Mouse (Mus musculus) thymus, adult 2 months (tissue): Measurements from ENCODE around the gene Cyp51.

Source experiments
- CTCF ChIP-seq: fragments of 200-500 bp; IDR thresholded peaks from 2 replicates; pipeline ENCODE4 v1.5.1; 2012; ENCODE audit warnings: mild to moderate bottlenecking, control low read depth, low read length, moderate library complexity, borderline replicate concordance; ENCODE audit not compliant: control insufficient read depth, poor library complexity, insufficient read depth; ENCODE audit errors: extremely low read depth
- POLR2A ChIP-seq: fragments of 200-500 bp; IDR thresholded peaks from 2 replicates; pipeline ENCODE4 v1.6.1; 2012; ENCODE audit warnings: mild to moderate bottlenecking, low read length, control low read depth, moderate library complexity; ENCODE audit not compliant: control insufficient read depth, poor library complexity, insufficient read depth; ENCODE audit errors: extremely low read depth

- TF ChIP-seq POLR2A (no peak), CTCF (no peak)
Observed at GRCm38 (mm10) chr5:4105651-4106186, 1.2 kb upstream of the Cyp51 start.
